Mouse (Mus musculus) R1 (cell line): ENCODE data around the gene Kctd17.

Experiments used
- DNase-seq: peaks from one replicate; pipeline ENCODE4 v3.0.0-alpha.2; 2018; ENCODE audit warnings: low read depth, low spot score

The Kctd17 gene

GRCm38 (mm10) chr15:78481448-78482000 is 53.2 kb downstream of the Kctd17 start:
- peak; percentile 4 for DNase-seq

- DNase-seq = no peak
Observed at GRCm38 (mm10) chr15:78482518-78482917, 54.2 kb downstream of the Kctd17 start.

GRCm38 (mm10) chr15:78483311-78483710 is 54.9 kb downstream of the Kctd17 start:
- no peak for DNase-seq

GRCm38 (mm10) chr15:78486564-78486963 is 58.2 kb downstream of the Kctd17 start:
- no peak for DNase-seq

GRCm38 (mm10) chr15:78487066-78487465 is 58.7 kb downstream of the Kctd17 start:
- DNase-seq = no peak
